ENCODE assay signal across 8 mouse cellular contexts in genomic region chr2:20518506-20518905, GRCm38 (mm10).
DNase-seq lines count a peak whose midpoint lies in the region; ATAC-seq and TF ChIP-seq lines count a peak whose summit lies in the region.

No protein-coding gene starts in this region.

- WGBS in liver, postnatal 0 days (ENCODE audit: insufficient replicate concordance): 44% methylated on average over 2 of the region's 2 CpGs
- 33% methylated on average over 2 of the region's 2 CpGs for WGBS in kidney, embryonic 15.5 days
- WGBS in stomach, postnatal 0 days: 24% methylated on average over 2 of the region's 2 CpGs
- 44% methylated on average over 2 of the region's 2 CpGs for WGBS in neural tube, embryonic 15.5 days

- H3K9me3 ChIP-seq in liver, postnatal 0 days (ENCODE audit: low read length): no peaks in the 10 kb centered on the region
- 0 out of 2 replicates have a peak, but pooled peaks cover 3% of the 10 kb centered on the region for H3K9me3 ChIP-seq in kidney, embryonic 15.5 days (replicated peaks)
- no peaks in the 10 kb centered on the region for H3K9me3 ChIP-seq in stomach, postnatal 0 days (ENCODE audit: control insufficient read depth, low read length)
- no peaks in the 10 kb centered on the region for H3K9me3 ChIP-seq in neural tube, embryonic 15.5 days (replicated peaks)

- H3K27me3 ChIP-seq in liver, postnatal 0 days (ENCODE audit: insufficient read depth, low read length): no peaks in the 10 kb centered on the region
- no peaks in the 10 kb centered on the region for H3K27me3 ChIP-seq in kidney, embryonic 15.5 days
- H3K27me3 ChIP-seq in stomach, postnatal 0 days (ENCODE audit: control insufficient read depth, insufficient read depth, low read length): no peaks in the 10 kb centered on the region
- peaks cover 4% of the 10 kb centered on the region; the same call in 1 of the 2 replicates for H3K27me3 ChIP-seq in neural tube, embryonic 15.5 days (replicated peaks)

- H3K4me3 ChIP-seq in liver, postnatal 0 days (ENCODE audit: low read depth, low read length): no peak overlapping the region
- no peak overlapping the region for H3K4me3 ChIP-seq in kidney, embryonic 15.5 days (replicated peaks)
- no peak overlapping the region for H3K4me3 ChIP-seq in stomach, postnatal 0 days (ENCODE audit: low read depth, low read length)
- no peak overlapping the region for H3K4me3 ChIP-seq in neural tube, embryonic 15.5 days (replicated peaks)

- intact Hi-C loops in left cerebral cortex, postnatal 4 days (cut with DNase I): no loop called here

- H3K27ac ChIP-seq in liver, postnatal 0 days (ENCODE audit: low read depth): peak overlapping the region; percentile 39; the same call in 1 of the 2 replicates
- peak overlapping the region; percentile 94 for H3K27ac ChIP-seq in kidney, embryonic 15.5 days
- no peak overlapping the region; the same call in 1 of the 2 replicates for H3K27ac ChIP-seq in stomach, postnatal 0 days (replicated peaks)
- H3K27ac ChIP-seq in neural tube, embryonic 15.5 days (replicated peaks): no peak overlapping the region

- TF ChIP-seq EP300 in liver, postnatal 0 days (IDR thresholded peaks at IDR 0.05; ENCODE audit: low read depth): no peak
- TF ChIP-seq EP300 in stomach, postnatal 0 days (optimal IDR thresholded peaks at IDR 0.05): no peak

- peak; percentile 15 to 80 for DNase-seq in adrenal gland, adult (ENCODE audit: inconsistent age in 2 of 2, low spot score in 1 of 2)
- no peak for DNase-seq in adrenal gland, adult 8-10 months
- no peak for DNase-seq in liver, postnatal 0 days
- no peak for DNase-seq in liver
- DNase-seq in stomach, postnatal 0 days (ENCODE audit: low spot score): peak; percentile 24
- DNase-seq in left cerebral cortex, postnatal 4 days: no peak

- H3K4me1 ChIP-seq in liver, postnatal 0 days (ENCODE audit: insufficient read depth): peaks cover 12% of the 10 kb centered on the region
- H3K4me1 ChIP-seq in kidney, embryonic 15.5 days: peaks cover 27% of the 10 kb centered on the region
- no peaks in the 10 kb centered on the region for H3K4me1 ChIP-seq in stomach, postnatal 0 days (replicated peaks; ENCODE audit: control insufficient read depth, insufficient read depth)
- H3K4me1 ChIP-seq in neural tube, embryonic 15.5 days: peaks cover 20% of the 10 kb centered on the region

- no peak for TF ChIP-seq CTCF in liver, postnatal 0 days (IDR thresholded peaks at IDR 0.05; ENCODE audit: low read depth)
- no peak for TF ChIP-seq CTCF in stomach, postnatal 0 days (IDR thresholded peaks at IDR 0.05; ENCODE audit: low read depth)

- peak overlapping the region; percentile 9; the same call in 1 of the 2 replicates for H3K4me2 ChIP-seq in liver, postnatal 0 days (ENCODE audit: low read depth, low read length)
- H3K4me2 ChIP-seq in kidney, embryonic 15.5 days: no peak overlapping the region
- H3K4me2 ChIP-seq in stomach, postnatal 0 days (replicated peaks; ENCODE audit: low read depth): no peak overlapping the region
- no peak overlapping the region for H3K4me2 ChIP-seq in neural tube, embryonic 15.5 days

- ATAC-seq in liver, postnatal 0 days: peak; percentile 47; the same call in 1 of the 2 replicates
- ATAC-seq in kidney, embryonic 15.5 days (replicated peaks; ENCODE audit: low FRiP score): no peak
- peak; percentile 30; the same call in 1 of the 2 replicates for ATAC-seq in stomach, postnatal 0 days (ENCODE audit: low FRiP score, low TSS enrichment)
- no peak for ATAC-seq in neural tube, embryonic 15.5 days (ENCODE audit: low FRiP score)

- H3K9ac ChIP-seq in liver, postnatal 0 days (replicated peaks): no peak overlapping the region
- H3K9ac ChIP-seq in kidney, embryonic 15.5 days: no peak overlapping the region
- no peak overlapping the region for H3K9ac ChIP-seq in stomach, postnatal 0 days (ENCODE audit: low read length)
- H3K9ac ChIP-seq in neural tube, embryonic 15.5 days (replicated peaks): no peak overlapping the region

- no peaks in the 10 kb centered on the region for H3K36me3 ChIP-seq in liver, postnatal 0 days (replicated peaks; ENCODE audit: insufficient read depth, low read length)
- no peaks in the 10 kb centered on the region for H3K36me3 ChIP-seq in kidney, embryonic 15.5 days
- no peaks in the 10 kb centered on the region for H3K36me3 ChIP-seq in stomach, postnatal 0 days (ENCODE audit: control insufficient read depth, insufficient read depth, low read length)
- no peaks in the 10 kb centered on the region for H3K36me3 ChIP-seq in neural tube, embryonic 15.5 days

Comparison
In these comparisons a context has a peak if more than half of its experiments do, and no peak if none do; other contexts are left out.
1. DNase-seq: peak in adrenal gland, adult (2 of 2) and stomach, postnatal 0 days (single experiment); none in adrenal gland, adult 8-10 months (single experiment), liver, postnatal 0 days (single experiment), liver (single experiment) and left cerebral cortex, postnatal 4 days (single experiment).
2. ATAC-seq: peak in liver, postnatal 0 days (single experiment) and stomach, postnatal 0 days (single experiment); none in kidney, embryonic 15.5 days (single experiment) and neural tube, embryonic 15.5 days (single experiment).
3. H3K27ac ChIP-seq: peak in liver, postnatal 0 days (single experiment) and kidney, embryonic 15.5 days (single experiment); none in stomach, postnatal 0 days (single experiment) and neural tube, embryonic 15.5 days (single experiment).